Mouse (Mus musculus): Measurements from ENCODE around the gene Pgd.
"Not testable (repeated sequence)": the region's sequence is repeated elsewhere in the genome, so short reads cannot be mapped to it uniquely, and the experiment has no call there.

Gene Pgd

DNA sequence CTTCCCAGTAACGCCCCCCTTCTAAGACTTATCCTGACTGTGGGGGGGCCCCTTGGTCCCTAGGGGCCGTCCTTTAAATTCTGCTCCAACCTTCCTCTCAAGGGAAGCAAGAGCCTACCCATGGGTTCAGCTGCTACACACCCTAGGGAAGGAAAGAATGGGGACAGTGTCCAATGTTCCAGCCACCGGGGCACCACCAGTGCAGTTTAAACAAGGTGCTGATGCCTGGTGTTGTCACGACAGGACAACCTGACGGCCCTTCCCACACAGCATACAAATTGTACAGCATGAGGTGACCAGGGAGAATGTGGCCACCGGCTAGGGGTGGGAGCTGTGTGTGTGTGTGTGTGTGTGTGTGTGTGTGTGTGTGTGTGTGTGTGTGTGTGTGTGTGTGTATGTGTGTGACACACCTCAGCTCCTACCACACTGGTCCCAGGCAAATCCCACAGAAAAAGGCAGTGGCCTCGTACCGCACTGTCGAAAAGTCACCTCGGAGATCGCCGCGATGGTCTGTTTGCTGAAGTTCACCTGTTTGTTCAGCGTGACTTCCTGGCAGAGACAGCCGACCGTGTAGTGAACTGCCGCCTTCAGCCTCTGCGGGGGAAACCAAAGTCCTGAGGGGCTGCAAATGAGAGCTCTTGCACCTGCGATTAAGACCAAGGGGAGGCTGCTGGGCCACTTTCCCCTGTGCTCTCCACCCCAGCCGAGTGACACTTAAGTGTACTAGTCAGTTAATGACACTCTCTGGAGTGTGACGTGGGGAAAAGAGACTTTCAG lies 34.6 kb downstream of the Pgd start:
- DNase-seq = no peak

DNA sequence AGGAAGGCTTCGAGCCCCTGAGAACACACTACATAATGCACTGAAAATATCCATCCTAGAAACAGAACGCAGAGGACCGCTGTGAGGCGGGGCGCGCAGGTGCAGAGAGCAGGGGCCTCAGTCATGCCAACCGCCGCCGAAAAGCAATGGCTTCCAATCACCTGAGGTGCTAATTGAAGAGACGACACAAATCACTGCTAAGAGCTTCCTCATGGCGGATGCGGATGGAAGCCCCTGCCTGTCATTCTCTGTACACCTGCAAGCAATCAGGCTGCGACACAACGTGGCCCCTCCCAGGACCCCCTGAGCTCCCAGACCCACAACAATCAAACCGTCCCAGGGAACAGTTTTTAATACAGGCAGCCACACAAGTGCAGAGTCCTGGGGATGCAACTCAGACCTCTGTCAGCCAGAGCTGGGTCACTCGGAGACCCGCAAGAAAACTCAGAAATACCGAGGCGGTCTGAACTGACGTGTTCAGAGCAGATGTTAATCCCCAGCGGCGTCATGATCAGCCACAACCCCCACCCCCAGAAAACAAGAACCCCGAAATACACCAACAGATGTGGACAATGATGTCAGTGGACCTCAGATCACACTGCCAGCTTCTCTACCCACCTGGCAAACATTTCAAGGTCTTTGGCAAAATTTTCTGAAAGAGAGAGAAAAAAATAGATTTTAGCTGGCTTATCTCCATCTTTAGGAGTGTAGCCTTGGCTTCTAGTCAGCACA lies 35.4 kb downstream of the Pgd start:
- no peak for DNase-seq

DNA sequence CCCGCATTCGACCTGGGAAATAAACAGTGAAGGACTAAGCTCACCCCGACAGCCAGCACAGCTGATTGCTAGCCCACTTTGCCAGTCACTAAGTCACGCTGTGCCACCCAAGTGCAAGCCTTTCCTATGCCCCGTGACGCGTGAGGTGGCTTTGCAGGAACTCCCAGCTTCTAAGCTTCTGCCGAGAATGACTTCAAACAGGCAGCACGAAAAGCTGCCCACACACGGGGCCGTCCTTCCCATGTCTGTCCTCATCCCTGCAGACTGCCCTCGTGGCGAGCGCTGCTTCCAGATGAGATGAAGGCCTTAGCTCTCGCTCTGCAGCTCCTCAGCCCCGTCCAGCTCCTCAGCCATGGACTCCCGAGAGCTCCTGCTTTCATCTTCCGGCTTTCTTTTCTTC lies 38.1 kb downstream of the Pgd start:
- DNase-seq = no peak

GRCm38 (mm10) chr4:149126663-149127062 lies 39.9 kb downstream of the Pgd start, which contains the start of gene Cort:
Gene Cort (minus strand): TSS chr4:149126763.
- no peak for DNase-seq

DNA sequence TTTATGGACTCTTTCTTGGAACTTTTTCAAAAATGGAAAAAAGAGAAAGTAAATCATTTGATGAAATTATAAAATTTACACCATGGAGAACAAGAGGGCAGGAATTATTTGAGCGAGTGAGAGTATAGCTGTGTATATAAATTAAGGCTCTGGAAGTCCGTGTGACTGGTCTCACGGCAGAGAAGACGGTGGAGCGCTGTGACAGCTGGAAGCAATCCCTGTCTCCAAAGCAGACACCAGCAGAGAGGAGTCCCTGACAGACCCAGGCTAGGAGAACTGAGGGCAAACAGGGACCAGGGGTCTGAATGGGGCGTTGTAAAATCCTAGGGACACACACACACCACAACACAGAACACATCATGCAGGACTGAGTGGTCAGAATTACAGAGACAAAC lies 40.5 kb downstream of the Pgd start:
- no peak for DNase-seq

DNA sequence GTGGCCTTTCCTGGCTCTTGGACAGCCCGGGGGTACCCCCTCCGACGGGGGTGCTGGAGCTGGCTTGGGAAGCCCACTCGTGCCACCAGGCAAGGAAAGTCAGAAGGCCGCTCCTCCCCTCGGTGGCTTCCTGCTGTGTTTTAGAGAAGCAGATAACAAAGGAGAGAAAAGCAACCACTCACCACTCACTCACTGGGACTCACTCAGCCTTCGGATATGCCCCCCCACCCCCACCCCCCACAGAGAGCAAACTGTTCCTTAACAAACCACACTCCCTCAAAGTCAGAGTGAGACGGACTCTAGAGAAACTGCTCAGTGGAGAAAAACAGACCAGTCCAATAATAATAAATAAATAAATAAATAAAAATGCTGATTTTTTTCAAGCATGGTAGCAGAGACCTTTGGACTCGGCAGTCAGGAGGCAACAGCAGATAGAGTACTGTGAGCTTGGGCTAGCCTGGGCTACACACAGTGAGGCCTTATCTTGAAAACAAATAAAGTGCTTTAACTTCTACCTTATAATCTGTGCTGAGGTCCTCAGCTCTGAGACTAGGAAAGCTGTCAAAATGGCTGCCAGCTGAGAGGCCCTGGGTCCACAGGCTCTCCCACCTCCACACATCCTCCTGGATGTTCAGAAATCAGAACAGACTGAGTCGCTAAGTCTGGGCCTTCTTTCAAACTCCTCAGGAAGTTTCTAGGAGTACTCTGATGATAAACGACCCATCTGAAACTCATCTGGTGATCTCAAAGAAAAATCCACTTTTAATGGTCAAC lies 41.0 kb downstream of the Pgd start:
- DNase-seq = no peak

DNA sequence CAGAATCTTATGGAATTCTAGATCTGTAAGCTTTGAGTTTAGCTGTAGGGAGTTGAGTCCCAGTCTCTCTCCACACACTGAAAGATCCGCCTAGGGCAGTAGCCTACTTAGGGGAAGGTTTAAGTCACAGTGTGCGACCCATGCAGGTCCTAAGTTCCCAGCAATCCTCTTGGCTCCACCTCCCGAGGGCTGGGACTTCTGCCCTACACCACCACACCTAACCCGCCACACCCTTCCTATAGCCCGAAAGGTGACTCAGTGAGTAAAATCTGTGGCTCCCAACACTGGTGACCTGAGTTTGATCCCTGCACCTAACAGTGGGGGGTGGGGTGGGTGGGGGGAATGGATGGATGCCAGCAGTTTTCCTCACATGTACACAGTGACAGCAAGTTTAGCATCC lies 43.1 kb downstream of the Pgd start:
- DNase-seq = no peak

DNA sequence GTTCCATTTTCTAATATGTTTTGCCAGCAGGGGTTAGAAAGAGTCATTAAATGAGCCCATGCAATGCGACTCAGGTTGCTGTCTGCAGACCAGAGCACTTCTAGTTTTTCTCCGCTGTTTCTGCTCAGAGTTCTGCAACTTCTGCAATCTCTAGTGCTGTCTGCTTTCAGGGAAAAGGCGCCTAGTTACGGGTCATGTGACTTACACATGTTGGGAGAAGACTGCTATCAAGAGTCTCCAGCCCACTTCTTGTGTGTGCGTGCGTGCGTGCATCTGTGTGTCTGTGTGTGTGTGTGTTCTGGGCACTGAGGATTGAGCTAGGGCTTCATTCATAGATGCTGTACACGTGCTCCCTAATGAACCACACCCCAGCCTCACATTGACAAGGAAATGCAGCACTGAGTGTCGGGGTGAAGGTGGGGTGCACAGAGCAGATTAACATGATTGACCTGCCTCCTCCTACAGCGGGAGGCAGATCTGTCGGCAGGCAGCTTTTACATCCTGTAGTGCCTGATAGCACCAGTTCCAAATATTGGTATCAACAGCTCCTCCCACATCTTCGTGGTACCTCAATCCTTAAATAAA lies 46.5 kb downstream of the Pgd start:
- DNase-seq = not testable (repeated sequence)

DNA sequence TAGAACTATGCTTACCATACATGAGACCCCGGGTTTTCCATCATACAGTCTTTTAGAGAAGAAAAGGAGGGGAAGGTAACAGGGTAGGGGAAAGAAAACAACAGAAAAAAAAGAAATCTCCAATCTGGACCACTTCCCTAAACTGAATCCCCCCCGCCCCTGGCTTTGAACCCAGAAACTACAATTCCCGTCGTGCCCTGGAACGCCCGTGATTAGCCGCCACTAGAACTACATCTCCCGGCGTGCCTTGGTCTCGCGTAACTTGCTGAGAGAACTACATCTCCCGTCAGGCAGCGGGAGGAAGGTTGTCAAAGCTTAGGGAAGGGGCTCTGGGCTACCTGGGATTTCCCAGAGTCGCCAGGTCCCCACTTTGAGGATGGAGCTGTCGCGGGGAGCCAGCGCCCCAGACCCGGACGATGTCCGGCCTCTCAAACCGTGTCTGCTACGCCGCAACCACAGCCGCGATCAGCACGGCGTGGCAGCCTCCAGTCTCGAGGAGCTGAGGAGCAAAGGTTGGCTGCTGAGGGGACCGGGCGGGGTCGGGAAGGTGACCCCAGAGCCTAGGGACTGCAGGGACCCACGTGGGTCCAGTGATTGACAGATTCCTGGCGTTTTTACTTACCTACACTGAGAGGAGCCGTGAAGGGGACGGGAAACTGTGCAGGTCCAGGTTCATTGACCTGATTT lies 62.6 kb downstream of the Pgd start, which contains the start of gene Dffa:
TSS of gene Dffa (plus strand) at position 272 of the 687 bp plus-strand sequence.
- peak; percentile 95 for DNase-seq

DNA sequence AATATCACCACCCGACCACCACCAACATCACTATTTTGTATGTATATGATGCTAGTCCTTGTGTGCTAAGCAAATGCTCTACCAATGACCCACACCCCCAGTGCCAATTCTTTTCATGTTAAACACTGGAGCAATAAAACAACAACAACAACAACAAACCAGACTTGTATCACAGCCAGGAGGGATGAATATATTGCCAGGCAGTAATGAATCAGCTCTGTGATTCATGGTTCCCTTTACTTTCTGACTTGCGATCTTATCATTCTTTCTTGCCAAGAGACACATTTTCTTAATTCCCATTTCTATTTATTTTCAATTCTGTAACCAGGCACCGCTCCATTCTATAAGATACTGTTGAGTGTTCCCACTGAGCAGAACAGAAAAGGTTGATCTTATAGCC lies 65.1 kb downstream of the Pgd start:
- DNase-seq = peak; percentile 54

GRCm38 (mm10) chr4:149100449-149100848 lies 66.1 kb downstream of the Pgd start:
- DNase-seq = not testable (repeated sequence)

Data from cerebellum, adult 9-10 months (tissue).